Mouse (Mus musculus) frontal cortex, postnatal 36 days (tissue): ENCODE measurements around the gene Atp1a1.

ENCODE experiments used
- DNase-seq, 2 experiments: peaks; one replicate each; pipeline ENCODE4 v3.0.0; 2022; ENCODE audit warnings: low spot score in 2 of 2

The Atp1a1 gene

GRCm38 (mm10) chr3:101593266-101593651 lies 11.2 kb downstream of the Atp1a1 start:
- DNase-seq = no peak

- DNase-seq = no peak
Observed at GRCm38 (mm10) chr3:101592281-101593265, 11.9 kb downstream of the Atp1a1 start.

DNA sequence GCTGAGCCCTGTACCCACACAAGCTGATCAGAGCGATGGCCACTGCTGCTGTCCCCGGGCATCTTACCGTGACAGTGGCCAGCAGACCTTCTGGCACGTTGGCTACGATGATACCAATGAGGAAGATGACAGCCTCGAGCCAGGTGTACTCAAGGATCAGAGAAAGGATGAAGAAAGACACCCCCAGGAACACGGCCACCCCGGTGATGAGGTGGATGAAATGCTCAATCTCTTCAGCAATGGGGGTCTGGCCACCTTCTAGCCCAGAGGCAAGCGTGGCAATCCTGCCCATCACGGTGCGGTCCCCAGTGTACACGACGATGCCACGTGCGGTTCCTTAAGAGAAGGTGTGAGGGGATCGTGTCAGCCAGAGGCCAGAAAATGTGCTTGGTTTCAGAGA lies 14.1 kb downstream of the Atp1a1 start:
- no peak for DNase-seq

DNA sequence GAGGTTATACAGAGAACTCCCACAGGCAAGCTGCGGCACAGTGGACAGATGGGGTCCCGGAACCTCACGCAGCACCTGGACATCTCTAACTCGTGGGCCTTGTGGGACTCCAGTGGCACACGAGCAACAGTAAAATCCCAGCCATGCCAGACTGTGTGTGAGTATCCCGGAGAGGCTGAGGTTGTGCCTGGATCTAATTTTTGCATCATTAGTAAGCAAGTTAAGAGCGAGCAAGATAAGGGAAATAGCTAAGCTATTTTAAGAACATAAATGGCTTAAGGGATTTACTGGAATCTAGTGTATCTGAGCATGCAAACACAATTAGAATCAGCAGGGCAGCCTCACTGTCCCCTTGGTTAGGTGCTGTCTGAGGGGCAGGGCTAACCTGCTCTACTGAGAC lies 16.2 kb downstream of the Atp1a1 start:
- DNase-seq = no peak

- DNase-seq = no peak
Observed at GRCm38 (mm10) chr3:101586794-101587193, 17.7 kb downstream of the Atp1a1 start.

DNA sequence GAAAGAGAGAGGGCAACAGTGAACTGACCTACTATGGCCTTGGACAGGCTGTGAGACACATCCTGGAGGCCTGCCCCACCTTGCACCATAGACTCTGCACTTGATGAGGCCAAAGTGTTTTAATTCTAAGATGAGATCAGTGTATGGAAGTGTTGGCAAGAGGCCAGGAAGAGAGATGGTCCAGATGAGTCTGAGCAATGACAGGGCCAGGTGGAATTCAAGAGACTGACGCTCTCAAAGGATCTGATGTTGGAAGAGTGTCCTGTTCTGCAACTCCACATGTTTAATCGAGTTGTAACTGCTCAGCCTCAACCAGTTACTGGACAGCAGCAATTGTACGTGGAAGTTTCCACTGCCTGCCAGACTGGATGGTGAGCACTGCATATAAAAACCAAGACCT lies 26.4 kb downstream of the Atp1a1 start:
- DNase-seq = no peak

- no peak for DNase-seq
Observed at GRCm38 (mm10) chr3:101577361-101577760, 27.1 kb downstream of the Atp1a1 start.

GRCm38 (mm10) chr3:101575527-101576085 lies 28.9 kb downstream of the Atp1a1 start:
- DNase-seq = no peak

DNA sequence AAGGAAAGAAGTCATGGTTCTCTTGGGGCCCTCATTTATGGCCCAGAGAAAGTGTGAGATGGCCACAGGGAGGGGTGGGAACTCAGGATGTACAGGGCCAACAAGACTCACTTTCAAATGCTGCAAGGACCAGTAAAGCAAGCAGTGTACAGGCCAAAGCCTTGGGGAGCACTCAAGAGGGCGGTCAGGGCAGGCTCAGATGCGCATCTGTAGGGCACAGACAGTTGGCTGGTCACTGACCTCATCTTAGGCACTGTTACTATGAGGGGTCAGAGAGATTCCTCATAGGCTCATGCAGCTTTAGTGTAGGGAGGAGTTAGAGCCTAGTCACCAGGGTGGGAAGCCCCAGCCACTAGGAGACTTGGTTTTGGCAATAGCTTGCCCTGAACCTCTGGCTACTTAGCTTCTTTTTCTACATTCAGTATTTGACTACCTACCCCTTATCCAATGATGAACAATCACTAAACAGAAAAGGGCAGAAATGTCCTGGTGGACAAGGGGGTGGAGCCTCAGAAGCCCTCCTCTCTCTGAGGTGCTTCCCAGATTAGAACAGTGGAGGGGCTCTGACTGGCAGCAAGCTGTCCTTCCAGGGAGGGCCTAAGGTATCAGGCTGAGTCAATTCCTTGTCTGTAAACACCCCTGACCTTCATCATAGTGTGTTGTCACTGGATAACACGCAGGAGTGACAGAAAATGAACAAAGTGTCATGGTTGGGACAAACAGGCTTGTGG lies 29.9 kb downstream of the Atp1a1 start:
- DNase-seq = no peak

- DNase-seq = no peak
Observed at GRCm38 (mm10) chr3:101572991-101573390, 31.5 kb downstream of the Atp1a1 start.

- no peak for DNase-seq
Observed at GRCm38 (mm10) chr3:101572174-101572626, 32.3 kb downstream of the Atp1a1 start.

- DNase-seq = no peak
Observed at GRCm38 (mm10) chr3:101571515-101572130, 32.9 kb downstream of the Atp1a1 start.

GRCm38 (mm10) chr3:101570747-101571514 lies 33.6 kb downstream of the Atp1a1 start:
- no peak for DNase-seq

DNA sequence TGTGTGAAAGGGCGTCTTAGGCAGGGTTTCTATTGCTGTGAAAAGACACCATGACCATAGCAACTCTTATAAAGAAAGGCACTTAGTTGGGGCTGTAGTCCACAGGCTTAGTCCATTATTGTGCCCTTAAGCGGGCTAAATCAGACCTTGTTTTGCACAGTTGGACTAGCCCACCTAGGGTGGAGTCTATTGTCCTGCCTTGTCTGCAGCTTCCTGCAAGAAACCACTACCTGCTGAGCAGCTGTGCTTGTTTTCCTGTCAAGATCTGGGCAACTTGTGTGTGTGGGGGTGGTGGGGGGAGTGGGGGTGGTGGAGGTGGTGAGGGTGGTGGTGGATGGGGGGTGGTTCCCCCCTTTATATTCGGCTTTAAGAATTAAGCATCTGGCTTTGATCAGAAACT lies 34.2 kb downstream of the Atp1a1 start:
- DNase-seq = no peak

- no peak for DNase-seq
Observed at GRCm38 (mm10) chr3:101568627-101569026, 35.9 kb downstream of the Atp1a1 start.

GRCm38 (mm10) chr3:101564011-101564410 lies 40.5 kb downstream of the Atp1a1 start:
- DNase-seq = no peak

DNA sequence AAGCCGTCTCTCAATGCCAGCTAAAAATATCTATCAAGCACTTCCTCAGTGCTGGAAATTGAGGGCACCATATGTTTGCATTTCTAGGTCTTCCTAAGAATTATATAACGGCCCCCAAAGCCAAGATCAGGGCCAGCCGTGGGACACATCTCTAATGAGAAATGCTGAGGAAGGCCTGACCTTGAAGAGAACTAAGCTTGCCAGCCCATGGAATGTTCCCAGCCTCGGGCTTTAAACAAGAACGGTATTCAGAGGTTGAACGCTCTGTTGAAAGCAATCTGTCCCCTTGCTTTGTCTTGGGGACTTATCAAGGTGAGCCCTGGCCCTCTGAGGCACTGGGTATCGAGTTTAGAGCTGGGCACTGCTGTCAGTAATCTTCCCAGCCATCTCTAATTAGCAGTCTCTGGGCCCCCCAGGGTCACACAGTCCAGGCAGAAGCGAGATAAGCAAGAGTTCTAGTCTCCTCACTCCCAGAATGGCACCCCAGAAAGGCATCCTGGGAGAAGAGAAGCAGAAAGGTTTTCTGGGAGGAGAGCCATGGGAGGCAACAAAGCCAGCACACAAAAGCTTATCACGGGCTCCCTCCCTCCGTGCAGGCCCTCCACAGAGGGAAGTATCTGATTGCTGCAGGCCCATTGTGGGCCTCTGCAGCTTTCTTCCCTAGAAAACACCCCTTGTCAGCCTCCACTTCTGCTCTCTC lies 41.8 kb downstream of the Atp1a1 start:
- no peak for DNase-seq

- no peak for DNase-seq
Observed at GRCm38 (mm10) chr3:101561948-101562347, 42.5 kb downstream of the Atp1a1 start.

DNA sequence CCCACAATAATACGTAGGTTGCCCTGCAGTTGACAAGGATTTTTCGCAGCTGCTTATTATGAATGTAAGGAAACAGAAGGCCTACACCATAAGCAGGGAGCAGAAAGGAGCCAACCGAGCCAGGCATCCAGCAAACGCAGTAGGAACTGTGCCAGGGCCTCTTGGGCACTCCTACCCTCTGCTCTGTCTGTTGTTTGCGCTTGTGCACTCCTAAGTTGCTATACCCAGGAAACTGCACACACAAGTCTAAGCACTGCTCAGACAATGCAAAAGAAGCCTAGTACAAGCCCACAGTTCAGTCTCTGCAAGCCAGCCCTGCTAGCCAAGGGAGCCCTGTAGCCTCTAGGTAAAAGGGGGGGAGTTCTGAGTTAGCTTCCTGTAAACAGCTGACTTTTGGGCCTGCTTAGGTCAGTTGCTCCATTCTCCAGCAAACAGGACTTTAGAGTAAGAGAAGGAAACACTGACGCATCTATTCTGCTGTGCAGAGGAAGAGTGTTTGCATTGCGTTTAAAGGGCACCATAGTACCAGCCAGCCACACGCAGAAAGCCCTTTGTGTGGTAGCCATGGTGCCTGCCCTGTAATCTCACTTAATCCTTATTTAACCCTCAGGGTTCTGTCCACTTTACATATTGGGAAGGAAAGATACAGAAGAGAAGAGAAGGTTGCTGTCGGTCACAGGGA lies 43.5 kb downstream of the Atp1a1 start:
- DNase-seq = no peak

GRCm38 (mm10) chr3:101556712-101557111 lies 47.8 kb downstream of the Atp1a1 start:
- no peak for DNase-seq
